Mouse (Mus musculus): ENCODE data around the gene Kcnc4. TPM values are rescaled to one million over a fixed set of nuclear protein-coding genes. Genes with fewer than 3 reads are reported as not detected.

Kcnc4 gene
- 1.4 and 1.8 TPM in 2 replicates for polyA plus RNA-seq (2015; fragmentation: Nextera tagmentation; extraction: Ambion mirVana)

DNA sequence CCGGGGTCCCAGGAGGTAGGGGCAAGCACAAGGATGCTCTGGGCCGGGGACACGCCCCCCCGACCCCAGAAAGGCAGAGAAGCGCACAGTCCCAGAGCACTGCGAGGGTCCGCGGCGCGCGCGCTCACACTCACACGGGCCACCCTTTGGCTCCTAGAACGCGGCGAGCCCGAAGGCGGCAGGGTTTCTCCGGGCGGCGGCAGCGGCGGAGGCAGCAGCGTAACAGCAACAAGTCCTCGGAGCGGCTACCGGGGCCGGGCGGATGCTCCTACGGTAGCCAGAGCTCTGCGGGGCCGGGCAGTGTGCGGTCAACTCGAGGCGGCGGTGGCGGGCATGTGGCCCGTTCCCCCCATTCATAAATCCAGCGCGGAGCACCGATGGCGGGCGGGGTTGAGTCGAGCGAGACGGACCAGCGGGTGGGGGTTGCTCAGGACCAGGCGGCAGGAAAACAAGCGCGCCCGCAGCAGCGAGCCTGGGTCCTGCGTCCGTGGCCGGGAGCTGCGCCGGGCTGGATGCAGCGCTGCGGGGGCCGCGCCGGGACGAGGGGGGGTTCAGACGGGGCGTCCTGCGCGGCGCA is at the start of gene Kcnc4:
Kcnc4 (minus strand) TSS at position 357 of the 577 bp plus-strand sequence.
- Histone ChIP-seq H3K27me3 (peaks cover 99% of the 10 kb centered on the region), H3K9me3 (no peaks in the 10 kb centered on the region), H3K36me3 (no peaks in the 10 kb centered on the region), H3K4me1 (replicated peaks) (peaks cover 29% of the 10 kb centered on the region), H3K4me3 (replicated peaks) (peak within 1 kb of the TSS; percentile 63), H3K27ac (no peak within 1 kb of the TSS), H3K4me2 (replicated peaks) (peak within 1 kb of the TSS; percentile 99), H3K9ac (replicated peaks) (peak within 1 kb of the TSS; percentile 77)
- WGBS, result under 1% methylated on average over 63 of the region's 68 CpGs
- peak; percentile 52 for ATAC-seq

DNA sequence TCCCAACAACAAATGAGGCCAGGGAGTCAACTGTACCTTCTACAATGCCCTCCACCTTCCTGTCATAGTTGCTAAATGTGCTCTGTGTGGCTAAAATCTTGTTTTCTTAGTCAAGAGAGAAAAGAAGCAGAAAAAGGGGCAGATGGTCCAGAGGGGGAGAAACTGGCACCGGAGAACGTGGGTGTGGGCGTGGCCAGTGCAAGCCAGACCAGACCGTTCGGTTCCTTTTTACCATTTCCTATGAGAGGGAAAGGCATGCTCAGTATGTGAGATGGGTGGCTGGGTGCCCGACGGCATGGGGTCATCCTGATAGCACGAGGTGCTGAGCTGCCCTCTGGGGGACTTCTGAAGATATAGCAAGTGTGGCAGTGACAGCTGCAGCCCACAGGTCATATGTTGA is 49.3 kb upstream of the Kcnc4 start:
- Histone ChIP-seq H3K27ac (no peak overlapping the region), H3K4me3 (replicated peaks) (no peak overlapping the region), H3K4me2 (replicated peaks) (no peak overlapping the region), H3K4me1 (replicated peaks) (peaks cover 20% of the 10 kb centered on the region), H3K36me3 (no peaks in the 10 kb centered on the region), H3K9ac (replicated peaks) (no peak overlapping the region), H3K9me3 (no peaks in the 10 kb centered on the region), H3K27me3 (0 out of 2 replicates have a peak, but pooled peaks cover 3% of the 10 kb centered on the region)
- 78% methylated on average over 8 of the region's 8 CpGs for WGBS
- no peak for ATAC-seq

DNA sequence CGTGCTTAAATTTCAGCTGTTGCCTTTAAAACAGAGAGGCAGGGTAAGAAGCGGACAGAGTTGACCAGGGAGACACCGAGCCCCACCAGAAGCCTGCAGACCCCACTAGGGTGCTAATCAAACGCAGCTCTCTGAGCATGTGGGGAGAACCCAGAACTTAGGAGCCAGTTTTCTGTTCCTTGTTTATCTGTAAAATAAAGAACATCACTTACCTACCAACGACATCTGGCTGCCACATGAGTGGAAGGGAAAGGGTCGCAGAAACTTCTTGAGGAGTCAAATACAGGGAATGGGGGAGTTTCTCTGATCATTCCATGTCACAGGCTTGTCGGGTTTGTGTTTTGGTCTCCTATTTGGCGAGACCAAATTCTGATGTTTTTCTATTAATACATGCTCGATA is 48.6 kb upstream of the Kcnc4 start:
- H3K4me3 ChIP-seq (replicated peaks), result no peak overlapping the region
- no peak for ATAC-seq
- peaks cover 20% of the 10 kb centered on the region for H3K4me1 ChIP-seq (replicated peaks)
- H3K27me3 ChIP-seq, result no peaks in the 10 kb centered on the region
- no peaks in the 10 kb centered on the region for H3K36me3 ChIP-seq
- H3K27ac ChIP-seq, result no peak overlapping the region
- H3K9ac ChIP-seq (replicated peaks), result no peak overlapping the region
- WGBS, result 89% methylated on average over 9 of the region's 9 CpGs
- H3K9me3 ChIP-seq, result no peaks in the 10 kb centered on the region
- no peak overlapping the region for H3K4me2 ChIP-seq (replicated peaks)

DNA sequence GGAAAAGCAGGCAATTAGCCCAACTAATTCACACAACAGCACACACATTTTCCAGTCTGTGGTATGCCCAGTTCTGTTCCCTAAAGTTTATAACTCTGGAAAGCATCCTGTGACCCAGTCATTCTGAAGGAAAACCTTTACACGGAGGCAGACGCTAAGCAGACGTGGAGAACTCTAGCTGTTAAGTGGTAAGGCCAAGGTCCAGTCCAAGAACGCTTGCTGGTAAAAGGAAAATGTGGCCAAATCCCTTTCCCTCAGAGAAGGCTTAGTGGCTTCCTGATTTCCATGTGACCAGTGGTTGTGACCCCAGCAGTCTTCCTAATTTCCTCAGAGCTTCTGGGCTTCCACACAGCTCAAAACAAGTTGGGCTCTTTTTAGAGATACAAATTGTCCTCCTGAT is 47.2 kb upstream of the Kcnc4 start:
- Histone ChIP-seq H3K4me1 (replicated peaks) (peaks cover 31% of the 10 kb centered on the region), H3K36me3 (no peaks in the 10 kb centered on the region), H3K4me3 (replicated peaks) (no peak overlapping the region), H3K9me3 (no peaks in the 10 kb centered on the region), H3K9ac (replicated peaks) (no peak overlapping the region), H3K27me3 (no peaks in the 10 kb centered on the region), H3K4me2 (replicated peaks) (no peak overlapping the region), H3K27ac (0 out of 2 replicates have a peak overlapping the region, but pooled peaks have one; percentile 67)
- WGBS, result 52% methylated on average over 4 of the region's 4 CpGs
- ATAC-seq, result no peak

DNA sequence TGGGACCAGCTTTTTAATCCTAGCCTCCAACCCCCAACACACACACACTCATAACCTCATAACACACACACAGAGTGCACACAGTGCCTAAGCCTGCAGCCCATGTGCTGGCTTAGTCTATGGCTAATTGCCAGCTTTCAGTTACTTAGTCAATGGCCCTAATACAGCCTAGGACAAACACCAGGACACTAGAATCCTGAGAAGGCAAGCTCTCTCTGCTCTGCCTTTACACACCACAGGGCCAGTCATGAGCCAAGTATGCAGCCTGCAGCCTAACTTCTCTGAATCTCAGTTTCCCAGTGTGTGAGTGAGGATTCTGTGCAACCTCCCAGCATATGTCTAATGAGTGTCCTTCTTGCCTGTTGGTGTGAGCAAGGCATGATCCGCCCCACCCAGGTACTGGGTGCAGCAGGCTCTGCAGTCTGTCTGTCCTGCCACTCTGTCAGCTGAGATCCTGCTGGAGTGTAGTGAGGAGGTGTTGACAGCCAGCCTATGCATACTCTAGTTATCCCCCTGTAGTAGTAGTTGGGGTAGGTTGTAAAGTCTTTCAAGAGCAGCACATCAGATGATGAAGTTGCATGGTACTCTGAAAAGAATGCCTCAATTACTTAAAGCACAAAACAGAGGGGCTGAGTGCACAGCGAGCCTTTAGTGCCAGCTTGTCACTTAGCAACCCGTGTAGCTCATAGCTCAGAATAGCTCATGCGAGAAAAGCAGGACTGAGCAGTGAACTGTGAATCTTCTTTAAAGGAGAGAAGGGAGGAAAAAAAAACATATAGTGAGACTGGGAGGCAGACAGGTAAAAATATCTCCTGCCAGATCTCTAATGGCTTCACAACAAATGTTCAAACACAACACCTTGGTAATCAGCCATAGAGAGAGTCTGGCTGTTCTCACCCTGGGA is 46.4 kb upstream of the Kcnc4 start:
- Histone ChIP-seq H3K36me3 (no peaks in the 10 kb centered on the region), H3K4me1 (replicated peaks) (peaks cover 35% of the 10 kb centered on the region), H3K9me3 (no peaks in the 10 kb centered on the region), H3K4me3 (replicated peaks) (no peak overlapping the region), H3K9ac (replicated peaks) (no peak overlapping the region; the same call in 1 of the 2 replicates), H3K4me2 (replicated peaks) (no peak overlapping the region), H3K27ac (peak overlapping the region; percentile 67), H3K27me3 (no peaks in the 10 kb centered on the region)
- peak; percentile 71 for ATAC-seq
- WGBS, result 15% methylated on average over 4 of the region's 4 CpGs

DNA sequence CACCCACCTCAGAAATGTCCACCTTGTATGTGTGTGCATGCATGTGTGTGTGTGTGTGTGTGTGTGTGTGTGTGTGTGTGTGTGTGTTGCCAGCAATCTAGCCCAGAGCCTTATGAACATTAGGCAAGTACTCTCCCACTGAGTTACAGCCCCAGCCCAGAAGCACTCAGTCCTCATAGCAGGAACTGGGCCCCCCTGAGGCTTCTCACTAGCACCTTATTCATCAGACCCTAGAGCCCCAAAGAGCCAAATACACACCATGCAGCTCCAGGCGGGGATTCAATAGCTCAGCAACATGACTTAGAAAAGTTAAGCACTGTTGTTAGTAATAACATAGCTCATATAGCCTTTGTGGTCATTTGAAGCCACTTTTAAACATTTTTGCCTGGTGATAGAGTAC is 45.2 kb upstream of the Kcnc4 start:
- no peak for ATAC-seq
- WGBS, result 60% methylated on average over 1 of the region's 1 CpGs
- Histone ChIP-seq H3K36me3 (peaks cover 5% of the 10 kb centered on the region; the same call in 1 of the 2 replicates), H3K27ac (no peak overlapping the region), H3K9me3 (no peaks in the 10 kb centered on the region), H3K4me1 (replicated peaks) (peaks cover 35% of the 10 kb centered on the region), H3K9ac (replicated peaks) (no peak overlapping the region), H3K27me3 (no peaks in the 10 kb centered on the region), H3K4me2 (replicated peaks) (no peak overlapping the region), H3K4me3 (replicated peaks) (no peak overlapping the region)

DNA sequence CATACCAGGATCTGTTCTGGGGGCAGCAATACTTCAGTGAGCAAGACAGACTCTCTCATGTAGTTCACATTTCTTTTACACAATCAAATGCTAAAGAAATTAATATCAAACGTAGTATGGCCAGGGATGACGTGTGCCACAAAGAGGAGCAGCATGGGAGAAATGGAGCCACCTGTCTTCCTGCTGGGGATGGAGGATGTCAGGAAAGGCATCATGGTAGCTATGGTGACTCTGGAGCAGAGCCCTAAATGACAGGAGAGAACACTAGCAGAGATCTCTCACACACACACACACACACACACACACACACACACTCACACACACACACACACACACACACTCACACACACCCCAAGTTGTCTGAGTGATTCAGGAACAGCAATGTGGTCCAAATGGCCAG is 44.4 kb upstream of the Kcnc4 start:
- H3K4me2 ChIP-seq (replicated peaks), result no peak overlapping the region
- 78% methylated on average over 2 of the region's 2 CpGs for WGBS
- H3K36me3 ChIP-seq, result peaks cover 5% of the 10 kb centered on the region; the same call in 1 of the 2 replicates
- peaks cover 35% of the 10 kb centered on the region for H3K4me1 ChIP-seq (replicated peaks)
- H3K4me3 ChIP-seq (replicated peaks), result no peak overlapping the region
- ATAC-seq, result no peak
- no peaks in the 10 kb centered on the region for H3K27me3 ChIP-seq
- no peaks in the 10 kb centered on the region for H3K9me3 ChIP-seq
- H3K27ac ChIP-seq, result no peak overlapping the region
- no peak overlapping the region for H3K9ac ChIP-seq (replicated peaks)

DNA sequence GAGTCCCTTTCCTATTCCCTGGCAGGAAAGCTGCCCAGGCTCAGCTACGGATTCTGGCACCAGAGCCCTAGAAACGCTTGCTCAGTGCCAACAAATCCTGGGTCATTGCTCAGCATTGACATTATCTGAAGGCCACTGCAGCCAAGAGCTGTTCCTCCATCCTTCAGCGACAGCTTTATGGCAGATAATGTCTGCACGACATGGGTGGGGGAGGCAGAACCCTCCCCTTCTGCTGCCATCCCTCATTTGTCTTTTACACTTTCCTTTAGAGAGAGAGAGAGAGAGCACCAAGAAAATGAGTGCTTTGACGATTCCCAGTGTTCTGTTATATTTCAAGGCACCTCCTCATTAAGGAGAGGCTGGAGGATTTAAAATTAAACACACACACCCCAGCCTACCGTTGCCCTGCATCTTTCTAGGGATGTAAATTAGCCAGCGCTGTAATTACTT is 42.4 kb upstream of the Kcnc4 start:
- Histone ChIP-seq H3K27me3 (no peaks in the 10 kb centered on the region), H3K4me3 (replicated peaks) (no peak overlapping the region), H3K4me2 (replicated peaks) (no peak overlapping the region), H3K36me3 (peaks cover 5% of the 10 kb centered on the region; the same call in 1 of the 2 replicates), H3K4me1 (replicated peaks) (peaks cover 36% of the 10 kb centered on the region), H3K27ac (peak overlapping the region; percentile 48), H3K9me3 (no peaks in the 10 kb centered on the region), H3K9ac (replicated peaks) (no peak overlapping the region)
- ATAC-seq, result no peak
- WGBS, result 62% methylated on average over 7 of the region's 7 CpGs

DNA sequence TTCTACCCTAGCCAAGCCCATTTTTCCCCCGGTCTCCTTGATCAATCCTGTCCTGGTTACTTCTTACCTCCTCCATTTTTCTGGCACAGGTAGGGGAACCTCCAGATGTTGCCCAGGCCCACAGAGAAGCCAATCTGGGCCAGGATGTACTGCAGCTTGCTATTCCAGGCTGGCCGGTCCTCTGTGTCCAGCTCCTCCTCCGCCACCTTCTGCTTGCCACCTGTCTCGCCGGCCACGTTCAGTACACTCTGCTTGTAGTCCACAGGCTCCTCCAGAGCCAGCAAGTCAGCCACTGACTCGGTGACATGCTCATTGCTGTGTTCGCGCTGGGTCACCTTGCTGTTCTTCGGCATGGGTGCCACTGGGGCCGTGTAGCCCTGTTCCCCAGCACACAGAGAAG is 40.9 kb upstream of the Kcnc4 start:
- no peak overlapping the region for H3K9ac ChIP-seq (replicated peaks)
- H3K4me3 ChIP-seq (replicated peaks), result no peak overlapping the region
- no peak overlapping the region for H3K27ac ChIP-seq
- H3K27me3 ChIP-seq, result no peaks in the 10 kb centered on the region
- no peak for ATAC-seq
- H3K4me1 ChIP-seq (replicated peaks), result peaks cover 35% of the 10 kb centered on the region
- H3K36me3 ChIP-seq, result peaks cover 5% of the 10 kb centered on the region; the same call in 1 of the 2 replicates
- 95% methylated on average over 11 of the region's 11 CpGs for WGBS
- no peak overlapping the region for H3K4me2 ChIP-seq (replicated peaks)
- H3K9me3 ChIP-seq, result no peaks in the 10 kb centered on the region

DNA sequence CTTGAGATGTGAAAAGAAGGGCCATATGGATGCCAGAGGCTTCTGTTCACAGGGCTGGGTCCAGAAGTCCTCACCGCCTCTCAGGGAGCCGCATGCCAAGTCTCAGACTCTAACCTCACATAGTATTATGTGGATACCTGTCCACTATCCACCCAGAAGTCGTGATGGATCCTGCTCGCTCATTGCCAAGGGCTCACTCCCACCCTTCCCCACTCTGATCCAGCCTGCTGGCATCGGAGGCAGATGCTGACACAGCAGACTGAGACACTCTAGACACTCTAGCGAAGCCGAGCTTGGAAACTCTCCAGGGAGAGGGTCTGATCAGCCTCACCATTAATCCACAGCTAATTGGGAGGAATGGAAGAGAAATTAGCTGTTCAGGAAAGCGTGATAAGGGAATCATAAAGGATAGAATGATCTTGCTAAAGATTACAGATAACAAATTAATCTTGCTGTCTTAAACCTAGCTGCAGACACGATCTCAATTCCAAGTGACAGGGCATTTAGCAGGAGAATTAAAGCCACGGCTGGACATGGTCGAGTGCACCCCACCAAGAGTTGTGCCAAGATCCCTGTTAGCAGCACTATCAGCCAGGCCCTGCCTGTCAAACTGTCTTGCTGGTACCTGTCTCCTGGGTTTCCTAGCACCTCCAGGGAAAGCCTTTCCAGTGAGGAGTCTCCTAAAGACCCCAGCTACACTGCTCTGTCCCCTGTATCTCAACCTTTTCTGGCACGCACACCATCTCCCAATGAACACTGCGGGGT is 36.9 kb upstream of the Kcnc4 start:
- no peak overlapping the region for H3K9ac ChIP-seq (replicated peaks)
- ATAC-seq, result peak; percentile 45; the same call in 1 of the 2 replicates
- H3K36me3 ChIP-seq, result peaks cover 5% of the 10 kb centered on the region; the same call in 1 of the 2 replicates
- no peak overlapping the region for H3K4me2 ChIP-seq (replicated peaks)
- H3K4me1 ChIP-seq (replicated peaks), result peaks cover 25% of the 10 kb centered on the region
- H3K4me3 ChIP-seq (replicated peaks), result no peak overlapping the region
- no peaks in the 10 kb centered on the region for H3K27me3 ChIP-seq
- 59% methylated on average over 13 of the region's 13 CpGs for WGBS
- H3K9me3 ChIP-seq, result no peaks in the 10 kb centered on the region
- H3K27ac ChIP-seq, result 0 out of 2 replicates have a peak overlapping the region, but pooled peaks have one; percentile 25

DNA sequence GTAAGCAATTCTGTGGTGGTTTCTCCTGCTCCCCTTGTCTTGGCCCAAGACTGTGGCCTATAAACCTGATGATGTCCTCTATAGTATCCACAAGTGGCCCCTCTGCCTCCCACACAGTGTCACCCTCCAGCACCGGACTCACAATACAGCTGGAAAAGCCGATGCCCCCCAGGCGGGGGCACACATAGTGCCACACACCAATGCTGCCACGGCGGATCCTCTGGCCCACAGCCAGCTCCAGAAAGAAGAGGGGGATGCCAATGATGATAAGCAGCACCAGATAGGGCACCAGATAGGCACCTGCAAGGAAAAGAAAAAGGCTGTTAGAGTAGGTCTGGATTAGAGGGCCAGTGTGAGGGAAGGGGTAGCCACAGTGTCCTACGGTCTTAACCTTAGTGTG is 36.2 kb upstream of the Kcnc4 start:
- Histone ChIP-seq H3K36me3 (peaks cover 5% of the 10 kb centered on the region; the same call in 1 of the 2 replicates), H3K4me1 (replicated peaks) (peaks cover 23% of the 10 kb centered on the region), H3K9me3 (no peaks in the 10 kb centered on the region), H3K4me3 (replicated peaks) (no peak overlapping the region), H3K9ac (replicated peaks) (no peak overlapping the region), H3K27ac (no peak overlapping the region), H3K27me3 (no peaks in the 10 kb centered on the region), H3K4me2 (replicated peaks) (no peak overlapping the region)
- no peak; the same call in 1 of the 2 replicates for ATAC-seq
- 93% methylated on average over 6 of the region's 6 CpGs for WGBS
